In the genomic region with DNA sequence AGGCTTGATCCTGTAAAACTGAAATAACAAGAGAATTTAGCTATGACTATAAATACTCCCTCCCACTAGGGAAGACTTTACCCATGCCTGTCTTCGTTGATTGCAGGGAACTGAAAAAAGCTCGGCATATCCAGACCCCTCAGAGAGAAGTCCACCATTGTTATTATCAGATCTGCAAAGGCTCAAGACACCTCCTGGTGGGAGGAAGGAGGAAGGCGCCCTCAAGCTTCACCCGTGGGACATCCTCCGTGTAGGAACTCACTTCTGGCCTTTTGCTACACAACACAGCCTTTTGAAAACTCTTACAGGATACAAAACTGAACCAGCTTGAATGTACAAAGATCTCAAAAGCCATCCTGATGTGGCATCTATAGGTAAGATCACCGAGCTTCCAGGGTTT, we compare ENCODE assay signal across 13 mouse cellular contexts. TPM values are rescaled to one million over a fixed set of nuclear protein-coding genes. Genes with fewer than 3 reads are reported as not detected.
DNase-seq lines count a peak whose midpoint lies in the region; ATAC-seq and TF ChIP-seq lines count a peak whose summit lies in the region.
"Had no signal": no experiment of that assay in that cellular context is flagged by ENCODE, and none has a peak within 500 bp of the region (broad histone marks: within the 10 kb centered on the region; RNA-seq: fewer than 3 reads in every experiment).

No protein-coding gene starts in this region.

- TF ChIP-seq POLR2A in brain, embryonic 14.5 days (IDR thresholded peaks at IDR 0.05; ENCODE audit: borderline replicate concordance, extremely low read depth, insufficient read depth, insufficient read length, poor library complexity, severe bottlenecking) = no peak

- H3K27ac ChIP-seq in liver, postnatal 0 days (ENCODE audit: low read depth) = no peak overlapping the region
- H3K27ac ChIP-seq: hindbrain, embryonic 15.5 days; limb, embryonic 10.5 days had no signal

- no peaks in the 10 kb centered on the region for H3K4me1 ChIP-seq in liver, postnatal 0 days (ENCODE audit: insufficient read depth)
- peaks cover 6% of the 10 kb centered on the region; the same call in 1 of the 2 replicates for H3K4me1 ChIP-seq in E14TG2a.4 (replicated peaks; ENCODE audit: low read depth, low read length)
- H3K4me1 ChIP-seq: limb, embryonic 10.5 days had no signal

- no peak for DNase-seq in liver, postnatal 0 days
- DNase-seq in liver = no peak
- no peak for DNase-seq in brain, embryonic 14.5 days (ENCODE audit: low read depth)
- DNase-seq in splenic B cell, adult 2 months (ENCODE audit: low read depth, low spot score) = peak; percentile 29
- no peak for DNase-seq in adrenal gland, postnatal 14 days
- no peak for DNase-seq in adrenal gland, adult 8-10 months
- DNase-seq in adrenal gland, postnatal 10 days = no peak

- no peak overlapping the region for H3K4me2 ChIP-seq in liver, postnatal 0 days (ENCODE audit: low read depth, low read length)
- H3K4me2 ChIP-seq: hindbrain, embryonic 15.5 days had no signal

- H3K4me3 ChIP-seq in liver, postnatal 0 days (ENCODE audit: low read depth, low read length) = no peak overlapping the region
- H3K4me3 ChIP-seq in E14TG2a.4 (replicated peaks; ENCODE audit: low read length) = no peak overlapping the region
- H3K4me3 ChIP-seq: hindbrain, embryonic 15.5 days; limb, embryonic 10.5 days; megakaryocyte, embryonic 14.5 days had no signal

- 42% methylated on average over 6 of the region's 6 CpGs for WGBS in liver, postnatal 0 days (ENCODE audit: insufficient replicate concordance)

- no peak for TF ChIP-seq EP300 in liver, postnatal 0 days (IDR thresholded peaks at IDR 0.05; ENCODE audit: low read depth)

- no peaks in the 10 kb centered on the region for H3K36me3 ChIP-seq in liver, postnatal 0 days (replicated peaks; ENCODE audit: insufficient read depth, low read length)
- H3K36me3 ChIP-seq in E14TG2a.4 (ENCODE audit: insufficient read depth, low read length) = no peaks in the 10 kb centered on the region
- H3K36me3 ChIP-seq in splenic B cell, adult 2 months (ENCODE audit: control insufficient read depth, insufficient read depth, low read length, poor library complexity, severe bottlenecking) = no peaks in the 10 kb centered on the region
- H3K36me3 ChIP-seq: hindbrain, embryonic 15.5 days; limb, embryonic 10.5 days had no signal

- H3K9ac ChIP-seq in liver, postnatal 0 days (replicated peaks) = no peak overlapping the region
- H3K9ac ChIP-seq: hindbrain, embryonic 15.5 days had no signal

- no peak for ATAC-seq in liver, postnatal 0 days

- no peaks in the 10 kb centered on the region for H3K9me3 ChIP-seq in liver, postnatal 0 days (ENCODE audit: low read length)
- no peaks in the 10 kb centered on the region for H3K9me3 ChIP-seq in E14TG2a.4 (ENCODE audit: low read length)
- H3K9me3 ChIP-seq: hindbrain, embryonic 15.5 days; limb, embryonic 10.5 days had no signal

- peak; percentile 41 for TF ChIP-seq CTCF in liver, postnatal 0 days (IDR thresholded peaks at IDR 0.05; ENCODE audit: low read depth)
- peak; percentile 41 for TF ChIP-seq CTCF in E14TG2a.4 (conservative IDR thresholded peaks at IDR 0.05; ENCODE audit: low read length)
- peak; percentile 38; the same call in 1 of the 2 replicates for TF ChIP-seq CTCF in brain, embryonic 14.5 days (IDR thresholded peaks at IDR 0.05; ENCODE audit: borderline replicate concordance, extremely low read depth, insufficient read depth, insufficient read length)

- H3K27me3 ChIP-seq in liver, postnatal 0 days (ENCODE audit: insufficient read depth, low read length) = peaks cover 3% of the 10 kb centered on the region; the same call in 1 of the 2 replicates
- no peaks in the 10 kb centered on the region for H3K27me3 ChIP-seq in E14TG2a.4 (ENCODE audit: insufficient read depth, low read length)
- H3K27me3 ChIP-seq in splenic B cell, adult 2 months (ENCODE audit: control insufficient read depth, insufficient read depth, low read length, poor library complexity, severe bottlenecking) = no peaks in the 10 kb centered on the region
- H3K27me3 ChIP-seq: hindbrain, embryonic 15.5 days; megakaryocyte, embryonic 14.5 days had no signal

RNA-seq across cellular contexts. Expression of a gene that starts 5.4 kb away (rescaled TPM):
- polyA plus RNA-seq in liver, postnatal 0 days (2015; fragmentation: Nextera tagmentation; extraction: Ambion mirVana) = 62.5 and 65.1 TPM in 2 replicates
- 62.9 and 82.4 TPM in 2 replicates for polyA plus RNA-seq in brain, embryonic 14.5 days (2012; rRNA removed)
- 59.2 and 74.6 TPM in 2 replicates for total RNA-seq in adrenal gland, postnatal 14 days (2021)
- 10 to 100 TPM; 41.7 to 58.6 (median 52.8) TPM for total RNA-seq in adrenal gland, adult 8-10 months (2022)
- 10 to 100 TPM; 56.9 to 70.5 TPM for total RNA-seq in adrenal gland, postnatal 10 days (2021)

RNA-seq across cellular contexts. Expression of a gene that starts 25.3 kb away (rescaled TPM):
- polyA plus RNA-seq in liver, postnatal 0 days (2015; fragmentation: Nextera tagmentation; extraction: Ambion mirVana) = not detected in 2 replicates
- 0.23 and 0.25 TPM in 2 replicates for polyA plus RNA-seq in brain, embryonic 14.5 days (2012; rRNA removed)
- not detected in 2 replicates for total RNA-seq in adrenal gland, postnatal 14 days (2021)
- under 1 TPM in 2 of 4 experiments, not detected in 2; 0.27 to 0.34 TPM for total RNA-seq in adrenal gland, adult 8-10 months (2022)
- not detected for total RNA-seq in adrenal gland, postnatal 10 days (2021)
- polyA plus RNA-seq: forebrain, embryonic 11.5 days; gonadal fat pad, adult 2 months; hindbrain, embryonic 15.5 days; limb, embryonic 10.5 days had no signal

RNA-seq across cellular contexts. Expression of a gene that starts 26.8 kb away (rescaled TPM):
- polyA plus RNA-seq in liver, postnatal 0 days (2015; fragmentation: Nextera tagmentation; extraction: Ambion mirVana) = not detected in 2 replicates
- polyA plus RNA-seq in brain, embryonic 14.5 days (2012; rRNA removed) = 0.13 and 0.14 TPM in 2 replicates
- total RNA-seq in adrenal gland, postnatal 14 days (2021) = not detected in 2 replicates
- total RNA-seq in adrenal gland, adult 8-10 months (2022) = not detected
- total RNA-seq in adrenal gland, postnatal 10 days (2021) = not detected

RNA-seq across cellular contexts. Expression of a gene that starts 27.6 kb away (rescaled TPM):
- polyA plus RNA-seq in liver, postnatal 0 days (2015; fragmentation: Nextera tagmentation; extraction: Ambion mirVana) = not detected in 2 replicates
- polyA plus RNA-seq in brain, embryonic 14.5 days (2012; rRNA removed) = 0.27 and 0.49 TPM in 2 replicates
- not detected in 2 replicates for total RNA-seq in adrenal gland, postnatal 14 days (2021)
- under 1 TPM in 1 of 4 experiments, not detected in 3; 0.48 TPM for total RNA-seq in adrenal gland, adult 8-10 months (2022)
- not detected for total RNA-seq in adrenal gland, postnatal 10 days (2021)
- polyA plus RNA-seq: forebrain, embryonic 11.5 days; limb, embryonic 10.5 days had no signal

RNA-seq across cellular contexts. Expression of a gene that starts 29.8 kb away (rescaled TPM):
- 2.4 and 5.0 TPM in 2 replicates for polyA plus RNA-seq in liver, postnatal 0 days (2015; fragmentation: Nextera tagmentation; extraction: Ambion mirVana)
- 17.8 and 26.4 TPM in 2 replicates for polyA plus RNA-seq in brain, embryonic 14.5 days (2012; rRNA removed)
- total RNA-seq in adrenal gland, postnatal 14 days (2021) = 14.3 and 17.9 TPM in 2 replicates
- 10 to 100 TPM; 16.5 to 19.3 (median 18.1) TPM for total RNA-seq in adrenal gland, adult 8-10 months (2022)
- 10 to 100 TPM; 14.0 to 16.4 TPM for total RNA-seq in adrenal gland, postnatal 10 days (2021)
